Mouse (Mus musculus) cerebellum, adult 2 months (tissue): ENCODE measurements at regions not wholly inside any gene's neighbourhood (a gene's known extent, or its start where the extent isn't known, plus 50 kb on each side); places are given as distances from the start of the nearest gene placed in this dataset.

Experiments used
- CTCF ChIP-seq: fragments of 200-500 bp; IDR thresholded peaks from 2 replicates; pipeline ENCODE4 v1.5.1; 2011; ENCODE audit warnings: low read depth, mild to moderate bottlenecking, control low read depth, low read length, moderate library complexity, borderline replicate concordance; ENCODE audit not compliant: insufficient read depth
- POLR2A ChIP-seq: fragments of 200-500 bp; IDR thresholded peaks from 2 replicates; pipeline ENCODE4 v1.6.1; 2011; ENCODE audit warnings: low read length, control low read depth, borderline replicate concordance; ENCODE audit not compliant: insufficient read depth

- no peak for TF ChIP-seq POLR2A
- TF ChIP-seq CTCF: no peak
These were observed 372.3 kb downstream of the Ajap1 start for GRCm38 (mm10) chr4:153110291-153110746.
